Mouse (Mus musculus) right cerebral cortex, postnatal 36 days (tissue): ENCODE measurements around the gene Smurf2.

ENCODE experiments used
- DNase-seq, 2 experiments: peaks; one replicate each; pipeline ENCODE4 v3.0.0; 2022; ENCODE audit warnings: low spot score in 2 of 2, mixed read lengths in 1 of 2

Smurf2 gene

DNA sequence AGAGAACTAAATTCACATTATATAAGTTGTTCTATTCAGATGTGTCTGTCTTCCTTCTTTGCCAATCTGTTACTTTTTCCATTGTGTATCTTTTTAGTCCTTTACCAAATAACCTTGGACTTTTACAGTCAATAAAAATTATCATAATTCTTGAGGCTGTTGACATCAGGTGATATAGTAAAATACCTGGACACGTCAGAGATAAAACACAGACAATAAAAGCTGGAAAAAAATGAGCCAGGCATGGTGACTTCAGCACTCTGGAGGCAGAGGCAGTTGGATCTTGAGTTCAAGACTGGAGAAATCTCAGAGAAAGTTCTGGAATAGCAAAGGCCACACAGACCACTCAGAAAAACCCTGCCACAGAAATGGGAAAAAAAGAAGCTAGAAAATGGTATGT is 13.3 kb downstream of the Smurf2 start:
- no peak for DNase-seq

GRCm38 (mm10) chr11:106905707-106906106 is 14.8 kb downstream of the Smurf2 start:
- no peak for DNase-seq

DNA sequence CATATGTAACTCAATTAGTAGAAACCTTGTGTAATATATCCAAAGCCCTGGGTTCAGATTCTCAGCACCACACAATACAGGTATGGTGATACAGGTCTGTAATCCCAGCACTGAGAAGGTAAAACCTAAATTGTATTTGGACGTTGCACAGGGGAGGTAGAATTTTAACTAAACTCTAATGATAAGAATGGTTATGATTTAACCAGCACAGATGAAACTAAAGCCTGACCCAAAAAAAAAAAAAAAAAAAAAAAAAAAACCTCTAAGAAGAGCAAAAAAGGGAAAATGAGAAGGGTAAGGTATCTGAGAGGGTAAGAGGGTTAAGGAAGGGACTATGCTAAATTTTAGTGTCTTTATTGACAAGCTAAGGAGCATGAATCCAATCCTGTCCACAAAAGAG is 20.7 kb downstream of the Smurf2 start:
- DNase-seq: no peak

GRCm38 (mm10) chr11:106896561-106897168 is 23.9 kb downstream of the Smurf2 start:
- DNase-seq: no peak

DNA sequence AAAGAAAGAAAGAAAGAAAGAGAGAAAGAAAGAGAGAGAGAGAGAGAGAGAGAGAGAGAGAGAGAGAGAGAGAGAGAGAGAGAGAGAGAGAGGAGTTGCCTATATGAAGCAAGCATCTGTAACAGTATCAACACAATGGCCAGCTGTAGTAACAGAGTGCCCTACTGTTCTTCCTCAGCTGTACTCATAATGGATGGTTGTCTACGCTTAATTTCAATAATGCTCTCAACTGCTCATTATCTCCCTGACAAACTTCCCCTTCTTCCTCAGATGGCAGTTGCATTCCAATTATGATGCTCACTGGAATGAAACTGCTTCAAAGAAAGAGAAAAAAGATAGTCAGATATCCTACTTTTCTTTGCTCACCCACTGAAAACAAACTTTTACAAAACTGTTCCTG is 36.9 kb downstream of the Smurf2 start:
- DNase-seq: no peak

GRCm38 (mm10) chr11:106872650-106873049 is 47.9 kb downstream of the Smurf2 start:
- no peak for DNase-seq

- DNase-seq: no peak
Measured at GRCm38 (mm10) chr11:106851438-106851837, 69.1 kb downstream of the Smurf2 start.

GRCm38 (mm10) chr11:106842002-106842401 is 78.5 kb downstream of the Smurf2 start:
- no peak for DNase-seq

- no peak for DNase-seq
Measured at GRCm38 (mm10) chr11:106828079-106828478, 92.4 kb downstream of the Smurf2 start.

- DNase-seq: no peak
Measured at GRCm38 (mm10) chr11:106824403-106824802, 96.1 kb downstream of the Smurf2 start.

DNA sequence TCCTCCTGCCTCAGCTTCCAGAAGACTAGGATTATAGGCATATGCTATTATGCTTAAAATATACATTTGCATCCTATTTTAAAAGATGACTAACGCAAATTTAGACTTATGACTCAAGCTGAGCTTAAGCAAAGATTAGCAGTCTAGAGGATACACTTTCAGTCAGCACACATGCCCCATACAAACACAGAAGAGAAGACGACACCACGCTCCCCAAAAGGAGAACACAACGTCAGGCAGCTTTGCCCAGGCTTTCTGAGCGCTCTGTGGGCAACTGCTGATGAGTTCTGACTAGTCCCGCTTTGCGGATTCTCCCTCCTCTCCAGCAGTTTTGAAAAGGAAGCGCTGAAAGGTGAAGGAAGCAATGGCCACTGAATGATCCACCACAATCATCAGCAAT is 96.8 kb downstream of the Smurf2 start:
- DNase-seq: no peak

DNA sequence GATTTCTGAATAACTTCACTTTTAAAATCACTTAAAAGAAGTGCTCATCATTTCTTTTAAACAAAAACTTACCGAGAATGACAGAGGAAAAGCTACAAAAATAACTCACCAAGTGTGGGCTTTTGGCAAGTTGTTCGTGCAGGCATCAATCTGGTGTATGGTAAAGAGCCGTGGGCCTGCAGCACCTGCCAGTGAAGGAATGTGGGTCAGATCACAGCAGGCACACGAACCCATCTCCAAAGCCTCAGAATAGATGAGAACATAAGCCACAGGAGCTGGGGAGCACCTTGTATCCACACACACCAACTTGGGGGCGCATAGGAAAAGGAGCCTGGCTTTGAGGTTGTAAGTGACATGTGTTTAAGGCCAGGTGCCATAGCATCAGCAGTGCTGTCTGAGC is 97.6 kb downstream of the Smurf2 start:
- peak; percentile 62 to 74 for DNase-seq

- DNase-seq: no peak
Measured at GRCm38 (mm10) chr11:106822491-106822890, 98.0 kb downstream of the Smurf2 start.

DNA sequence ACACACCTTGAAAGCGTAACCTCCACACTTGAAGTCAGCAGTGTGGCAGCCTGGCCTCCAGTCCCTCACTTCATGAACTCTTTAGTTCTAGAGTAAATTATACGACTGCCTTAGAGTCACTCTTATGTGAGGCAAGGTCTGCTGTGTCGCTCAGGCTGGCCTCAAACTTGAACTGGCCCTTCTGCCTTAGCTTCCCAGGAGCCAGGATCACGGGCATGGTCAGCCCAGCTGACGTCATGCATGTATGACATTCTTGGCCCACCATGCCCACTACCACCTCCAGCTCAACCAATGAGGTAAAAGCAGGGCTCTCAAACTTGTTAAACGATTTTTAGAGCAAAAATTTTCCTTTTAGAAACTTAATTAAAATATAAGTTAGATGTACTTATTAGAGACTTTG is 99.1 kb downstream of the Smurf2 start:
- no peak for DNase-seq

- no peak for DNase-seq
Measured at GRCm38 (mm10) chr11:106820972-106821371, 99.5 kb downstream of the Smurf2 start.

DNA sequence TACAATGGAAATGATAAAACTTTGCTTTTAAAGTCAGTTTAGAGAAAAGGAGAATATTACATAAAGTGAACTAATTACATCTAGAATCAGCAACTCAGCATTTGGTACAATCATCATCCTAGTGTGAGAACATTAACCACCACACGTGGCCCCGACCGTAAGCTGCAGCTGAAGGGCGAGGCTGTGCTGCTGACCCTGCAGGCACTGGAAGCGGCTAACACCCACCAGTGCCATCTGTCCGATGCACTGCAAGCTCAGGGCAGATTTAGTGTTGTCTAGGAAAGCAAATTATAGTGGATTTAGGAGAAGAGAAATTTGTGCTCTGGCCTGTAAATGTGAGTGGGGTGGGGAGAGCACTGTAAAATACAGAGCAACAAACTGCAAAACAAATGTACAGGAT is 100.3 kb downstream of the Smurf2 start:
- no peak for DNase-seq

GRCm38 (mm10) chr11:106819595-106819994 is 100.9 kb downstream of the Smurf2 start:
- no peak for DNase-seq

DNA sequence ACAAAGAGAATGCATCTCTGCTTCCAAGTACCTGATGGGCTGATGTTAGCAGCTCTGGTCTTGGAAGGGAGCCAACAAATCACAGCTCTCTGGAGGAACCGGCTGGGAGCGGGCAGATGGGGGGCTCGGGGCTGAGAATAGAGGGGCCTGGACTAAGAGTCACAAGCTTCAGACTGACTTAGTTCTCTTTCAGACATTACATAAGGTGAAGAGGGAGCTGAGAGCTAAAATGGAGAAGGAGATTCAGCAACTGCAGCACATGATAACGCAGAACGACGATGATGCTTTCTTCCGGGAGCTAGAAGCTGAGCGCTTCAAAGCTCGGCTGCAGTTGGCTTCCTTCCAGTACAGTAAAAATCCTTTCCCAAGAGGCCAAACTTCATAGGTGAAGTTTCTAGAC is 102.2 kb downstream of the Smurf2 start:
- no peak for DNase-seq

GRCm38 (mm10) chr11:106817808-106818207 is 102.7 kb downstream of the Smurf2 start:
- no peak for DNase-seq

DNA sequence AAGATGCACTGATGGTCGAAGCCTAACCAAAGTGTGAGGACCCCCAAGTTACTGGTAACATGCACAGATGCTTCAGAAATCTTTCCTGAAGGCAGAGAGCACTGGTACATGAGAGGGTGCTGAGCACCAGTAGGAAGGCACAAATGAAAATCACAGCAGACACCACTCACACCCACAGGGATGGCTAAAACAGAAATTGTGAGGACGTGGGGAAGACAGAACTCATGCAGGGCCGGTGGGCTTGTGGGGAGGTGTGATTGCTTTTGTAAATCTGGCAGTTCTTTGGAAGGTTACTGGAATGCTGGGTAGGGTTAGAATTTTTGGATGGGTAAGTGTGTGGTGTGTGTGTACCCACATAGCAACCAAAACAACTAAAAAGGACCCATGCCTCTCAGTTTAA is 103.4 kb downstream of the Smurf2 start:
- DNase-seq: peak in 1 of 2 experiments; percentile 25

DNA sequence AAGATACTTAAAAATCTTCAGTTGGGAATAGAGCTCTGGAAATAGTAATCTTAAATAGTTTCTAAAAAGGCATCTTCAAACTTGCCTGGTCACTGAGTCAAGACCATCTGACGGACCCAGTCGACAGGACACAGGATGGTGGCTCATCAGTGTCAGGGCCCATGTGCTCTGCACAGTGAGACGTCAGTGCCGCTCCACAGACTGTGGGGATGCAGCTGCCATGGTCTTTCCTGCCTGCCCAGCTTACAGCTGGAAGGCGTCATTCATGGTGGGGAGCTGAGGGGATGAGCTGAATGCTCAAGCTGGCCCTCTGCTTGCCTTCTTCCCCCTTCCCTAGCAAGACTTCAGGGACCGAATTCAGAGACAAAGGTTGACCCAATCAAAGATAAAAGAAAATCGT is 104.2 kb downstream of the Smurf2 start:
- DNase-seq: no peak

DNA sequence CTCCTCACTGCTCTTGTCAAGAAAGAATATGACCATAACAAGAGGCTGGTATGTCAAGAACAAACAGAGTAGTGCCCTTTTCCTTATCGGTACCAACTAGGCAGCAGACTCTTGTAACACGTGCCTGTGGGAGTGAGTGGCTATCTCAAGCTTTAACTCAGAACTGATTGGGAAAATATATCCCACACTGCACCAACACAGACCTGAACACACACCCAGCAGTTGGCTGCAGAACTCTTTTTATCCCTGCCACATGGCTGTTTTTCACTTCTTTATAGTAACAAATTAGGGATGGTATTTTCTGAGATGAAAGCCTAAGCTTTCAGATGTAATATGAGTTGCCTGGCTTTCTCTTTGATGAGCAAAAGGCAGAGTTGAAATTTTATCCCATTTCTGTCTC is 104.8 kb downstream of the Smurf2 start:
- DNase-seq: peak in 1 of 2 experiments; percentile 34

DNA sequence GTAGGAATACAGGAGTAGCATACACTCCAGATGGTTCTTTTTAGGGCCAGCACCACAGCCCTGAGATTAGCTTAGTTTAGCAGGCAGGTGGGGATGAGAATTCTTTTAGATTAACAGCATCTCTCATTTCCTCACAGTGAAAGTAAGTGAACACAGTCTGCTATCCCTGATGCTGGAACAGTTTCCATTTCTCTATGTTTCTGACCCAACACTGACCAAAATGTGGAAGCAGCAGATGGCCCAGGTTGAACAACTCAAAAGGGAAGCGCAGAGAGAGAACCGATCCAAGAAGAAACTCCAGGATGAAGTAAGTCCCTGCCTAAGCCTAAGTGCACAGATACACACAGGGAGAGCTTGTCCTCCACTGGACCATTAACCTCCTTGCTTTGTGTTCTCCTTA is 105.2 kb downstream of the Smurf2 start:
- DNase-seq: no peak

DNA sequence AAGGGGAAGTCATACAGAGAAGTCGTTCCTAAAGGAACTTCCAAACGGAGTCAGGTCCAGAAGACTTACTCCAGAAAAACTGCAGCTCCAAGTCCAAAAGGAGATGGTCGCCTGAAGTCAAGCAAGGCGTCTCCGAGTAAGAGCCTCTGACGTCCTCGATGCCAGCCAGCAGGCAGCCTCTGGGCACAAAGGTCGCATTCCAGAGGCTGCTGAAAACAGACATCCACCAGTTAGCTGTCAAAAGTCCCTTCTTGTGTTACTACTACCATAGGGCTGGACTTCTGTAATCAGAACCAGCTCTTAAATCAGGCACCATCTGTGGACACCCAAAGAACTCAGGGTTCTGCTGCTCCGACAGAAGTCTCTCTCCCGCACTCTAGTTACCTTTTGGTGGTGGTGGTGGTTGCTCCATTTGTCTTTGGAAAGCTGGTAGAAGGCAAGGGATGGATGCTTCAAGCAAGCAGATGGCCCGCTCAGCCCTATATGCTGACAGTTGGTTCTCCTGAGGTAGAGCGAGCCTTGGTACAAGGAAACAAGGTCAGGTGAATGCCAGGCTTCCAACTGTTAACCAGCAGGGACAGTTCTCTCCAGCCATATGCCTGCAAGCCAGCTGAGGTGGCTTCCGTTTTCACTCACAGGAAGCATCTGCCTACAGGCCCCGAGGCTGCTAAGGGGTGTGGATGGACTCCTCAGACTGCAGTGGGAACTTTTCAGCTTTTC is 105.8 kb downstream of the Smurf2 start:
- no peak for DNase-seq
